Mouse (Mus musculus): ENCODE data around the gene Cox10.

- TF ChIP-seq MAX (IDR thresholded peaks at IDR 0.05) (no peak), CTCF (IDR thresholded peaks at IDR 0.05; ENCODE audit: control insufficient read depth, insufficient read depth, insufficient read length) (no peak), USF1 (IDR thresholded peaks at IDR 0.05; ENCODE audit: low read depth) (no peak), FOSL1 (IDR thresholded peaks at IDR 0.05; ENCODE audit: insufficient read depth, low read length, poor library complexity, severe bottlenecking) (no peak)
Measured at GRCm38 (mm10) chr11:63957207-63957606, 122.1 kb downstream of the Cox10 start.
